Mouse (Mus musculus) CD4-positive, CD25-positive, alpha-beta regulatory T cell, adult 4 months (primary cell): ENCODE measurements around the gene Ncoa1. TPM values are rescaled to one million over a fixed set of nuclear protein-coding genes. Genes with fewer than 3 reads are reported as not detected.

ENCODE experiments used
- ATAC-seq: one replicate; pipeline ENCODE4 v1.8.0; 2017
- polyA plus RNA-seq, 2 experiments: library from polyadenylated mRNA; unstranded; fragments of 100-300 nt; shearing (Covaris generic); gene quantifications; one replicate each; pipeline ENCODE4 v1.2.1; 2017

The Ncoa1 gene
- polyA plus RNA-seq, 2 experiments from 2014 or later = 12.5 to 14.6 TPM

DNA sequence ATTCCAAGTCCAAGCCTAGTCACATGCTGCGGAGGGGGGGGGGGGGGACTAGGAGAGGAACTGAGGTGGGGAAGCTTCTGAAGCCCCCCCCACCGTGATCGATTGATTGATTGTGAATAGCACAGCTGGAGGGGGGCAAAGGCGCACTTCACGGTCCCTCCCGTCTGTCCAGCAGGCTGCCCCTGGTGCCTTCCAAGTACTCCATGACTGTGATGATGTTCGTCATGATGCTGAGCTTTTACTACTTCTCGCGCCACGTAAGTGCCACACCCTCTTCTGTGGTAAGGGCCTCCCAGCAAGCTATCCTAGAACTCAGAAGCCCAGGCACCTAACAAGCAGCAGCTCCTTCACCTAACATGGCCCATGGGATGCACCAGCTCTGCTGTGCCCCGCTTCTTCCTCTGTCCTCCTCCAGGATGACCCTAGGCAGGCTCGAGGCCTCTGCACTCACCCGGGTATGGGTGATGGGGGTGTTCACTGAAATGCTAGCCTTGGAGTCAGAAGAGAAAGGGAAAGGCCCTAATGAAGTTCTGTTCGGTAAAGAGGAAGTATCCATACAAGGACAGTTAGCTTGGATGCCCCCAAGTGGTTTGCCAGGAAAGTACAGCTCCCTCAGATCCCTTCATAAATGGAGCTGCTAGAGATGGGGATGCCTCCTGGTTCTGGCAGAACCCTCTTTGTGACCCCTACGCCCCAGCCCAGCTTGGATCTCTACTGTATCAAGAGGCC, 268.4 kb downstream of the Ncoa1 start:
- peak; percentile 89 for ATAC-seq

DNA sequence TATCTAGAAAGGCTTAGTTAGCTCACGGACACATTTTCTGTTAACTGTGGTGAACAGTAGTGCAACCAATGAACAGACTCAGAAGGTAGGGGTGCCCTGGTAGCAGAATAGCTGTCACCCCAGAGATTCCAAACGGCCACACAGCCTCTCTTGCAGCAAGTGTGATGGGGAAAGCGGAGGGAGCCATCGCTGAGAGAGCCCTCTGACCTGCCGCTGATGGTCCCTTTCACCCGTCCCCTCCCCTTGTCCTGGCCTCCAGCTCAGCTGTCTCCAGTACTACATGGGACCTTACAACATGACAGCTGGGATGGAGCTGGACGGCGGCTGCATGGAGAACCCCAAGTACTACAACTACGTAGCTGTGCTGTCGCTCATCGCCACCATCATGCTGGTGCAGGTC, 270.9 kb downstream of the Ncoa1 start:
- no peak for ATAC-seq

DNA sequence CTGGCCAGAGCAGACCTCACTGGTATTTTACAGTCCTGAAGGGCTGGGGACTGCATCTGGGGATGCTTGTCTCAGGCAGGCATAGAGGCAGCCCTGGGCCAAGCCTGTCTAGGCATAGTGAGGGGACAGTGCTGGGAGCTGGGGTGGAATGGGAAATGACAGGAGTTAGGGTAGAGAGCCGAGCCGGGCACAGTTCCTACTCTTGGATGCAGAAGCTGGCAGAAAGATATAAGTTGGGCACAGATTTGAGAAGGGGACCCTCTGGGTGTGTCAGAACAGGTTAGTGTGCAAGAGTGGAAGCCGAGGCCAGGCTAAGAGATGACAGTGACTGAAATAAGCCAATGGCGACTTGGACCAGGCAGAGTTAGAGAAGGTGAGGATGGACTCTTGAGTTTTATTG, 274.8 kb downstream of the Ncoa1 start:
- no peak for ATAC-seq

DNA sequence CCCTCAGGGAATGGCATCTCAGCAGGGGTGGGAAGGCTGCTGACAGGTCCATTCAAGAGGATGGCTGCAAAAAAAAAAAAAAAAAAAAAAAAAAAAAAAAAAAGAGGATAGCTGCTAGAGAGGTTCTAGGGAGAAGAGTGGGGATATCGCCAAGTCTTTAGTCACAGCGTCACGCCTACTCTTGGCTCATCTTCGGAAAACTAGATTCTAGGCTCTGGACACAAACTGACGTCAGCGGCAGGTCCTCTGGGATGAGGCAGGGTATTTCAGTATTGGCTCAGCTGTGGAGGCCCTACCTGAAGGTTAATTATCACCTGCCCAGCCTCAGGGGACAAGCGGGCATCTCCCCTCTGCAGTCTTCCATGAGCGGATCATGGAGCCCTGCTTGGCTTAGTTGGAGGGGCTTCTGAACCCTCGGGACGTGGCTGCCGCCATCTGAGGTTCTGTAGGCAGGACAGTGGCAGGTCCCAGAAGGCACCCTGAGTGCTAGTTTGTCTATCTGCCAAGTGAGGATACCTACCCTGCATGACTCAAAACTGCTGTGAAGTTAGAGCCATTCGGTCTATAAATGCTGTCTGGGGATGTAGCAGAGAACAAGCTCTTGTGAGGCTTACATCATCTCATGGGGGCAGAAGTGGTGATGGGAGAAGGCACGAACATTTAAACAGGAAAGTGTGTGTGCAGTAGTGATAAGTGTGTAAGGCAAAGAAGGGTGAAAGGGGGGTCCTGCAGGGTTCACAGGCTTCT, 275.4 kb downstream of the Ncoa1 start:
- no peak for ATAC-seq

DNA sequence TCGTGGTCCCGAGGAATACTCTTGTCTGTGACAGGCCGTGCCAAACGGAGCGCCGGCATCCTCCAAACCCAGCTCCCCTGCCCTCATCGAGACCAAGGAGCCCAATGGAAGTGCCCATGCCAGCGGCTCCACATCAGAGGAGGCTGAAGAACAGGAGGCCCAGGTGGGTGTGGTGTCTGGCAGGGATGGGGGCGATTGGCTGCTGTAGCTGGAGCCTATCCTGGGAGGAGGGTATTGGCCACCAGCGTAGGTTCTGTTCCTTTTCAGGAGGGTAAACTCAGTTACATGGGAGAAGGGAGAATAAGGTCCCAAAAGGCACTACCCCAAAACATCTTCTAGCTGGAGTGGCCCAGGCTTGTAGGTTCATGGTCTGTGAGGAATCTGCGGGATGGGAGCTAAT, 277.7 kb downstream of the Ncoa1 start:
- ATAC-seq = no peak

DNA sequence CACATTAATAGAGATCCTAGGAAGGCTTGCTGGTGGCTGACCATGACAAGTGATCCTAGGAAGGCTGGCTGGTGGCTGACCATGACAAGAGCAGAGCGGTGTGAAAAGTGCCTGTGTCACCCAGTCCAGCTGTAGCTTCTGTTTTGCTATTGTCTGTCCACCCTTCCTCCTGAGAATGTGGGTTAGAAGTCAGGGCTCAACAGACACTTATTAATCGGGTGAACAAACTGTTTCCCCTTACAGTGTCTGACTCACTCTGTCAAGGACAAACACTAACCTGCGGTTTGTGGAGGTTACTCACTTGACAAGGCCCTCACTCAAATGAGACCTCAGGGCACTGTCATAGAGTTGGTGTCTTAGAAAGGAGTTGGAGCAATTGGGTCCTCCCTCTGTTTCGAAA, 278.3 kb downstream of the Ncoa1 start:
- no peak for ATAC-seq

Other genes with a start within 250 kb of the Ncoa1 start
- 1 to 10 TPM; 4.1 to 4.5 TPM for gene Ptrhd1, start 243.2 kb downstream of the Ncoa1 start, polyA plus RNA-seq
- gene Cenpo, start 242.9 kb downstream of the Ncoa1 start, polyA plus RNA-seq = 10 to 100 TPM; 22.5 to 36.8 TPM
- 10 to 100 TPM; 57.4 to 59.2 TPM for gene Itsn2, start 115.5 kb upstream of the Ncoa1 start, polyA plus RNA-seq
- not detected for gene Gm3625, start 115.7 kb upstream of the Ncoa1 start, polyA plus RNA-seq